Mouse (Mus musculus): ENCODE data around the gene Hoxb4. TPM values are rescaled to one million over a fixed set of nuclear protein-coding genes. Genes with fewer than 3 reads are reported as not detected.

Gene Hoxb4
- polyA plus RNA-seq, 1 experiment from 2014 or later = 11.3 TPM

DNA sequence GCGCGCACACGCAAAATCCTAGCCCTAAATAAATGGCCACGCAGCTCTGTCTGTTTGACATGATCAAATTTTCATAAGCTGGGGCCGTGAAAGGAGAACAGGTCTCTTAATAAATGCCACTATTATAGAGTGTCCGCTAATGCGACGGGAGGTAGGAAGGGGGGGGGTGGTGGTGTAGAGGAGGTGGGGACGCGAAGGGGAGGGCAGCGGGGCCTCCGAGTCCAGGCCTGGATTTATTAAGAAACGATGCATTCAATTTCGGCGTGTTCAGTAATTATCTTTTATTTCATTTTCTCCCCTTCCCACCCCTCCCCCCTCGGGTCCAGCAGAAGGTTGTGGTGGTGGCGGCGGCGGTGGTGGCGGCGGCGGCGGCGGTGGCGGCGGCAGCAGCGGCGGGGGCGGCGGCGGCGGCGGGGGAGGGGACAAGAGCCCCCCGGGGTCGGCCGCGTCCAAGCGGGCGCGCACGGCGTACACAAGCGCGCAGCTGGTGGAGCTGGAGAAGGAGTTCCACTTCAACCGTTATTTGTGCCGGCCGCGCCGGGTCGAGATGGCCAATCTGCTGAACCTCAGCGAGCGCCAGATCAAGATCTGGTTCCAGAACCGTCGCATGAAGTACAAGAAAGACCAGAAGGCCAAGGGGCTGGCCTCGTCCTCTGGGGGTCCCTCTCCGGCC, 27.3 kb downstream of the Hoxb4 start:
- under 1% methylated on average over 35 of the region's 56 CpGs for WGBS
- Histone ChIP-seq H3K9ac (peak overlapping the region; percentile 99), H3K4me3 (peak overlapping the region; percentile 57), H3K27ac (peak overlapping the region; percentile 100), H3K9me3 (no peaks in the 10 kb centered on the region), H3K27me3 (peaks cover 62% of the 10 kb centered on the region), H3K36me3 (peaks cover 13% of the 10 kb centered on the region), H3K4me1 (replicated peaks) (peaks cover 70% of the 10 kb centered on the region), H3K4me2 (peak overlapping the region; percentile 83)
- no peak for ATAC-seq (ENCODE audit: low FRiP score)

DNA sequence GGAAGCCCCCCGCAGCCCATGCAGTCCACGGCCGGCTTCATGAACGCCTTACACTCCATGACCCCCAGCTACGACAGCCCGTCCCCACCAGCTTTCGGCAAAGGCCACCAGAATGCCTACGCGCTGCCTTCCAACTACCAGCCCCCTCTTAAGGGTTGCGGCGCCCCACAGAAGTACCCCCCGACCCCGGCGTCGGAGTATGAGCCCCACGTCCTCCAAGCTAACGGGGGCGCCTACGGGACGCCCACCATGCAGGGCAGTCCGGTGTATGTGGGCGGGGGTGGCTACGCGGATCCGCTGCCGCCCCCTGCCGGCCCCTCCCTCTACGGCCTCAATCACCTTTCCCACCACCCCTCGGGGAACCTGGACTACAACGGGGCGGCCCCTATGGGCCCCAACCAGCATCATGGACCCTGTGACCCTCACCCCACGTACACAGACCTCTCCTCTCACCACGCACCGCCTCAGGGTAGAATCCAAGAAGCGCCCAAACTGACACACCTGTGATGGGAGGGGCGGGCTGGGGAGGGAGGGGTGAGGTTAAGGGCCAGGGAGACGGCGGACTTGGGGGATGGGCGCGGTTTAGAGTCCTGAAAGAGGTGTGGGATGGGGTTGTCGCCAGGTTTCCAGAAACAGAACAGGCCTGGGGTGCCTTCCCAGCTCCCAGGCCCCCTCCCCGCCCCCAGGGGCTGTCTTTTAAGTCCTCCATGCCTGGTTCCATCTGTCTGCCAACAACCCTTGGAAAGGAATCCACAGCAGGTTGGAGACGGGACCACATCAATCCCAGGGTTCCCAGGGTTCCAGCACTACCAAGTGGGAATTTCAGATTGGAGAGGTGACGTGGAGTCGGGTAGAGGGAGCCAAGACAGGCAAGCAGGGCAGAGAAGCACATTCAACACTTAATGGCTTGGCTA, 28.1 kb downstream of the Hoxb4 start:
- Histone ChIP-seq H3K36me3 (peaks cover 13% of the 10 kb centered on the region), H3K4me1 (replicated peaks) (peaks cover 77% of the 10 kb centered on the region), H3K9ac (peak overlapping the region; percentile 99), H3K27me3 (peaks cover 62% of the 10 kb centered on the region), H3K4me2 (peak overlapping the region; percentile 83), H3K4me3 (peak overlapping the region; percentile 57), H3K9me3 (no peaks in the 10 kb centered on the region), H3K27ac (peak overlapping the region; percentile 100)
- no peak for ATAC-seq (ENCODE audit: low FRiP score)
- 2% methylated on average over 45 of the region's 45 CpGs for WGBS

DNA sequence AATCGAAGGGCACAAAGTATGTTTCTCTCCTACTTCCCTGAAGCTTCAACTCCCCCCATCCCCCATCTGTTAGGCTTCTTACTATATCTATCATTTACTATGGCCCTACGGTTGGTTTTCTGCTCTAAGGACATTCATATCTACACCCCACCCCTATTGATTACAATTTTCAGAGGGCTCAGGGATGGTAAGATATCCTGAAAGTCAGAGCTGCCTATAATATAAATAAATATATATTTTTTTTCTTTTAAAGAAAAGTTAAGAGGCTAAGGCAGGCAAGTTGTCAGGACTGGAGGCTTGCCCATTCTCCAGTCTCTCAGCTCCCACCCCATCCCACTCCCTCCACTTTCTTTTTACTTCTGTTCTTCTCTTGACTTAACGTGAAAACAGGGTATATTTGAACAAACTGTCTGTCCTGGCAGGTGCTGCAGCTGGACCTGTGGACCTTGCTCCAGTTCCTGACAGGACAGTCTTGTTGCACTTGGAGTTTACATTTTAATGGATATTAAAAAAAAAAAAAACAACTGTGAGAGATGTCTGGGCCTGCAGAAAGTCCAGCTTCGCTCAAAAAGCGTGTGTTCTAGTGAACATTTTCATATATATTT, 29.0 kb downstream of the Hoxb4 start:
- WGBS = 19% methylated on average over 5 of the region's 5 CpGs
- Histone ChIP-seq H3K4me2 (peak overlapping the region; percentile 83), H3K9me3 (no peaks in the 10 kb centered on the region), H3K27ac (peak overlapping the region; percentile 100), H3K4me1 (replicated peaks) (peaks cover 78% of the 10 kb centered on the region), H3K9ac (peak overlapping the region; percentile 99), H3K36me3 (peaks cover 13% of the 10 kb centered on the region), H3K4me3 (peak overlapping the region; percentile 57; the same call in 1 of the 2 replicates), H3K27me3 (peaks cover 63% of the 10 kb centered on the region)
- ATAC-seq (ENCODE audit: low FRiP score) = no peak

DNA sequence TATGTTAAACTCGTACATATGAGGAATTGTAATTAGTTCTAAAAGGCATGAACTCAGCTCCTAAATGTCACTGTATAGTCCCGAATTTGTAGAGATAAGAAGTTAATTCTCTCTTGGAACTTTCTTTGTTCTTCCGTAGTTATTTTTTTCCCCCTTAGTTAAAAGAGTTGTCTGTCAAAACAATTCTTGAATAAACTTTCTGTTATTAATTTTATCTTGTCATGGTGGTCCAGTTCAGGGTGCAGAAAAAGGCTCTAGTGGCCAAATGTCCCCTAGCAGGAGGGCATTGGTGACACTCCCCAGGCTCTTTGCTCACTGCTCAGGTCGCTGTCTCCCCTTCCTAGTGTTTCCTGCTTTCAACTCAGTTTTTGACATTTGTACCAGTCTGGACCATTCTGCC, 29.6 kb downstream of the Hoxb4 start:
- H3K4me3 ChIP-seq = peak overlapping the region; percentile 7; the same call in 1 of the 2 replicates
- peaks cover 78% of the 10 kb centered on the region for H3K4me1 ChIP-seq (replicated peaks)
- ATAC-seq (ENCODE audit: low FRiP score) = no peak
- H3K9me3 ChIP-seq = no peaks in the 10 kb centered on the region
- peak overlapping the region; percentile 100 for H3K27ac ChIP-seq
- H3K4me2 ChIP-seq = peak overlapping the region; percentile 80
- H3K9ac ChIP-seq = peak overlapping the region; percentile 100
- peaks cover 13% of the 10 kb centered on the region for H3K36me3 ChIP-seq
- H3K27me3 ChIP-seq = peaks cover 65% of the 10 kb centered on the region
- 7% methylated on average over 4 of the region's 4 CpGs for WGBS

DNA sequence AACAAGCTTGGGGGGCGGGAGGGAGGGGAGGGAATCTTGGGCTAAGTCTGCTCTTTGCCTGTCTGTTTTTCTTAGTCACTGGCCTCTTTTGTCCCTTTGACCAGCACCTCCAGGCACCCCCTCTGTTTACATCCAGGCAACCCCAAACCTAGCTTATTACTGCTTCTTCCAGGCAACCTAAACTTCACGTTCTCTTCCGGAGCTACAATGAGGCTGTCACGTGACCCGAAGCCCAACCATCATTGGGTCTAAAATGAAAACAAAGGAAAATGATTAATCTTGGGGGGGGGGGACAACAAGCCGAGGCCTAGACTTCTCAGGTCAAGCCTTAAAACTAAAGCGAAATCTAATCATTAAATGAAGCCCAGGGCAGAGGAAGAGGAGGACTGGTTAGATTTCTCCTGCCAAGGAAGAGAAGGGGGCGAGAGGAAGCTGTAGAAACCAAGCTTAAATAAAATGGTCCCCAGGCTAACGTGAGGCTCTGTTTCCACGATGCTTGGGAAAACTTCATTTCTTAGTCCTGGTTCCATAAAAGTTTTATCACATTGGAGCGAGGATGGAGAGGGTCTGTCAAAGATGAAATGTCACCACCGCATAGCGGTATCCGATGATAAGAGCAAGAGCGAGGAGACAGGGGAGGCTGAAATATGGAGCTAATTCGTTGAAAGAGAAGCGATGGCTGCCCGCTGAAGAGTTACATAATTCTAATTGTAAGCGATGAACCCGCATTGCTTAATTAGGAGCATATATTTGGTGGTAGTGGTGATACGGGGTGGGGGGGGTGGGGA, 30.3 kb downstream of the Hoxb4 start:
- peaks cover 16% of the 10 kb centered on the region for H3K36me3 ChIP-seq
- H3K27me3 ChIP-seq = peaks cover 68% of the 10 kb centered on the region
- H3K9me3 ChIP-seq = no peaks in the 10 kb centered on the region
- peak overlapping the region; percentile 80 for H3K4me2 ChIP-seq
- H3K4me1 ChIP-seq (replicated peaks) = peaks cover 73% of the 10 kb centered on the region
- H3K27ac ChIP-seq = peak overlapping the region; percentile 100
- peak overlapping the region; percentile 100 for H3K9ac ChIP-seq
- WGBS = 5% methylated on average over 21 of the region's 21 CpGs
- ATAC-seq (ENCODE audit: low FRiP score) = no peak
- H3K4me3 ChIP-seq = peak overlapping the region; percentile 24

DNA sequence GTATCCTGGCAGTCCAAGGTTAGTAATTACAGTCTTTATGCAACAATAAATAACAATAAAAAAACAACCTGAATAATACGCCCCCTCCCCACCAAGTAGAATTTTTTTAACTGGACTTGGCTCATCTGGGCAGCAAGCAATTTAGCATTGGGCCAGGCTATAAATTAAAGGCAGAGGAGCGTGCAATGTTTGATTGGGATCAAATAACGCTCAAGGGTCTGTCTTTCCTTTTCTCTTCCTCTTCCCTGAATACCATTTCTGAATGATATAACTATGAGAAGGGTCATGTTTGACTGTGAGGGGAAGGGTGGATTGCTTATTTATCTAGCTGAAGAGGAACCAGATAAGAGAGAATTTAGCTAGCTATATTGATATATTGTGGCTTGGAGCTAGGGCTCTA, 30.9 kb downstream of the Hoxb4 start:
- Histone ChIP-seq H3K36me3 (peaks cover 18% of the 10 kb centered on the region), H3K27me3 (peaks cover 63% of the 10 kb centered on the region), H3K4me1 (replicated peaks) (peaks cover 67% of the 10 kb centered on the region), H3K27ac (peak overlapping the region; percentile 100), H3K4me2 (peak overlapping the region; percentile 80), H3K9me3 (no peaks in the 10 kb centered on the region), H3K9ac (peak overlapping the region; percentile 100), H3K4me3 (peak overlapping the region; percentile 24)
- ATAC-seq (ENCODE audit: low FRiP score) = no peak
- 7% methylated on average over 3 of the region's 3 CpGs for WGBS

DNA sequence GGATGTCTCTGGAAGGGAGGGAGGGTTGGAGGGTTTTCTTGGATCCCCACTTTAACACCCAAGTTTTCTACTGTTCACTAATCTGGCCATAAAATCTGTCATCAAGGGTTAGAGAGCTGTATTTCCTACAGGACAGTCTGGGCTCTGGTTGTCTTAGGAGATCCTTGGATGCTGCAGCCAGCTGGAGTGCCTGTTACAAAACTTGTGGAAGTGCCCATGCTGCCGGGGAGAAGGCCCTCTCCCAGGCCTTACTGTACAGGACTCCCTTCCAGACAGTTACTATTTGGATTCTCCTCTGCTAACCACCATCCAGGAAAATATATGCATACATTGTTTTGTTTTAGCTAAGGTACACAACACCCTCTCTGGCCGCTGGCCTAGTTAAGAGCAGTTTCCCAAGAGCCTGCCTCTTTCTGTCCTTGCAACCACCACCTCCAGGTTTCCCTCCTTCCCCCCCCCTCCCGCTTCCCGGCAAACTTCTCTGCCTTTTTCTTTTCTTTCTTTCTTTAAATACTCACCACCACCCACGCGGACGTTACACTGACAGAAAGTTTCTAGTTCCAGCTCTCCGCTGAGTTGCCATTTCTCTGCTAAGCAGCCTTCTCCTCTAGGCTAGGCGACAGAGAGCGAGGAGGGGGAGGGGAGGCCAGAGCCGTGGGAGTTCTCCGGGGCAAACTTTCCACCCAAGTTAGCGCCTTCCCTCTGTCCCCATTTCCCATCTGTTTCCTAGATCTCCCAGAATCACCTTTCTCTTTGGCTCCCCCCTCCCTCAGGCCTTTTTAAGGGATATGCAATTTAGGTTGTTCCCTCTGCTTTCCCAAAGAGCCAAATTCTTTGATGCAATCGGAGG, 31.6 kb downstream of the Hoxb4 start:
- Histone ChIP-seq H3K36me3 (peaks cover 13% of the 10 kb centered on the region), H3K4me3 (peak overlapping the region; percentile 24), H3K27ac (peak overlapping the region; percentile 100), H3K9ac (peak overlapping the region; percentile 100), H3K4me1 (replicated peaks) (peaks cover 60% of the 10 kb centered on the region), H3K9me3 (no peaks in the 10 kb centered on the region), H3K27me3 (peaks cover 56% of the 10 kb centered on the region), H3K4me2 (peak overlapping the region; percentile 80)
- ATAC-seq (ENCODE audit: low FRiP score) = no peak
- 2% methylated on average over 14 of the region's 14 CpGs for WGBS

DNA sequence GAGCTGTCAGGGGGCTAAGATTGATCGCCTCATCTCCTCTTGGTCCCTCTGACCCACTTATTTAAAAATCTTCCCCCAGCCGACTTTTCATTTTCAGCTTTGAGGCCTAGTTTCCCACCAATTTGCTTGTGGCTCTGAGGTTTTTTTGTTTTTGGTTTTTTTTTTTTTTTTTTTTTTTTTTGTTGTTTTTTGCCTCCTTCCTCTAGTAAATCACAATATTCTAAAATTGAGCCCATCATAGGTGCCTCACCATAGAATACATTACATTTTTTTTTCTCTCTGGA, 32.2 kb downstream of the Hoxb4 start, which contains the start of gene Hoxb2:
Gene Hoxb2, plus strand, starts transcription at position 185 of the 284 bp plus-strand sequence.
- H3K9me3 ChIP-seq = no peaks in the 10 kb centered on the region
- H3K27ac ChIP-seq = peak within 1 kb of the TSS; percentile 100
- H3K4me3 ChIP-seq = peak within 1 kb of the TSS; percentile 81
- H3K27me3 ChIP-seq = peaks cover 52% of the 10 kb centered on the region
- H3K36me3 ChIP-seq = peaks cover 11% of the 10 kb centered on the region
- no peak for ATAC-seq (ENCODE audit: low FRiP score)
- H3K4me1 ChIP-seq (replicated peaks) = peaks cover 54% of the 10 kb centered on the region
- H3K9ac ChIP-seq = peak within 1 kb of the TSS; percentile 100
- WGBS = 3% methylated on average over 2 of the region's 2 CpGs
- H3K4me2 ChIP-seq = peak within 1 kb of the TSS; percentile 80

DNA sequence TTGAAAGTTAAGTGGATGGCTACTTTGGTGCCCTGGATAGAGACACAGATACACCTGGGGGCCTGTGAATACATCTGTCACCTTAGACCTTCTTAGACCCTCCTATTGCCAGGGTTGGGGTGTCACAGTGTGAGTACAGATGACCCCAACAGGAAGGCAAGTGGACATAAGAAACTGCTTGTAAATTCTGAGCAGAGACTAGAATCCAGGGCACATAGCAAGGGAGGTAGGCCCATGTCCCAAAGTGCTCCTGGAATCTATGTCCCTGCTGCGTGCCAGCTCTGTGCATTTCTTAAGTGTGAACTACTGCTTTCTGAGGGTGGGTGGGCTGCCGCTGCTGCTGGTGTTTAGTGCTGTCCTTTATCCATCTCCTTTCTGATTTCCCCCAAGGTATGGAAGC, 32.7 kb downstream of the Hoxb4 start:
- peak overlapping the region; percentile 81 for H3K4me3 ChIP-seq
- 2% methylated on average over 2 of the region's 2 CpGs for WGBS
- H3K27me3 ChIP-seq = peaks cover 51% of the 10 kb centered on the region
- peak overlapping the region; percentile 80 for H3K4me2 ChIP-seq
- peaks cover 49% of the 10 kb centered on the region for H3K4me1 ChIP-seq (replicated peaks)
- ATAC-seq (ENCODE audit: low FRiP score) = no peak
- H3K9me3 ChIP-seq = no peaks in the 10 kb centered on the region
- H3K27ac ChIP-seq = peak overlapping the region; percentile 100
- peaks cover 10% of the 10 kb centered on the region for H3K36me3 ChIP-seq
- peak overlapping the region; percentile 100 for H3K9ac ChIP-seq

DNA sequence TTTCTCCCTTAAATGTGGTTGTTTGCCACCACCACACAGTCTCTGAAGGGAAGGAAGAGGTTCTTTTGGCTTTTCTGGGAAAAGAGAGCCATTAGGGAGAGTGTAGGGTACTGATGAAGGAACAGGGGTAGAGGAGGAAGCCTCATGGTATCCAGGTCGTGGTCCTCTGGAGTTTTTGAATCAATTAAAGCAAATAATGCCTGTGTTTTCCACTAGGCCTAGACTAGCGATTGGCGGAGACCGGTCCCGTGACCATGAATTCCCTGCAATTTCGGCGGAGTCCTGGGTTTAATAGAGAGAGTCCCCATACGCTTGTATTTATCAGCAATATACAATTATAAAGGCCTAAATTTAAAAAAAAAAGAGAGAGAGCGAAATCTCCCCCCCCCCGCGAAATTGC, 33.2 kb downstream of the Hoxb4 start:
- Histone ChIP-seq H3K27ac (peak overlapping the region; percentile 100), H3K27me3 (peaks cover 48% of the 10 kb centered on the region), H3K4me3 (peak overlapping the region; percentile 81), H3K9me3 (no peaks in the 10 kb centered on the region), H3K9ac (peak overlapping the region; percentile 100), H3K36me3 (peaks cover 5% of the 10 kb centered on the region), H3K4me2 (peak overlapping the region; percentile 80), H3K4me1 (replicated peaks) (peaks cover 49% of the 10 kb centered on the region)
- peak; percentile 59 for ATAC-seq (ENCODE audit: low FRiP score)
- WGBS = 3% methylated on average over 11 of the region's 11 CpGs

DNA sequence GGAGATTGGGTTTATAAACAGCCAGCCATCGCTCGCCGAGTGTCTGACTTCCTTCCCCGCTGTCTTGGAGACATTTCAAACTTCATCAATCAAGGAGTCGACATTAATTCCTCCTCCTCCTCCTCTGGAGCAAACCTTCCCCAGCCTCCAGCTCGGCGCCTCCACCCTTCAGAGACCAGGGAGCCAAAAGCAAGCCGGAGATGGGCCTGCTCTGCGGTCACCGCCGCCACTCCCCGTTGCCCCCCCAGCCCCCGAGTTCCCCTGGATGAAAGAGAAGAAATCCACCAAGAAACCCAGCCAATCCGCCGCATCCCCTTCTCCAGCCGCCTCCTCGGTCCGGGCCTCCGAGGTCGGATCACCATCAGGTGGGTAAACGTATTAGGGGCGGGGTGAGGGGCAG, 33.8 kb downstream of the Hoxb4 start:
- Histone ChIP-seq H3K27me3 (peaks cover 49% of the 10 kb centered on the region), H3K4me2 (peak overlapping the region; percentile 80), H3K4me1 (replicated peaks) (peaks cover 46% of the 10 kb centered on the region), H3K27ac (peak overlapping the region; percentile 100), H3K9ac (peak overlapping the region; percentile 100), H3K9me3 (no peaks in the 10 kb centered on the region), H3K36me3 (peaks cover 5% of the 10 kb centered on the region), H3K4me3 (peak overlapping the region; percentile 81)
- under 1% methylated on average over 22 of the region's 22 CpGs for WGBS
- peak; percentile 50 for ATAC-seq (ENCODE audit: low FRiP score)
